8 mouse cellular contexts compared by ENCODE assay signal in genomic region chr10:79097161-79097754, GRCm38 (mm10). TPM values are rescaled to one million over a fixed set of nuclear protein-coding genes. Genes with fewer than 3 reads are reported as not detected.
A peak's percentile ranks its signal among the peaks of the same experiment; 100 is the strongest.
DNase-seq lines count a peak whose midpoint lies in the region; ATAC-seq and TF ChIP-seq lines count a peak whose summit lies in the region.

2610008E11Rik (minus strand) TSS chr10:79097600.

- peak within 1 kb of the TSS; percentile 90 for H3K4me3 ChIP-seq in hindbrain, embryonic 10.5 days
- H3K4me3 ChIP-seq in lung, postnatal 0 days (ENCODE audit: low read depth, low read length): peak within 1 kb of the TSS; percentile 73

- peaks cover 15% of the 10 kb centered on the region for H3K4me1 ChIP-seq in hindbrain, embryonic 10.5 days (replicated peaks)
- peaks cover 7% of the 10 kb centered on the region; the same call in 1 of the 2 replicates for H3K4me1 ChIP-seq in lung, postnatal 0 days (ENCODE audit: insufficient read depth, low read depth, low read length)

- peak; percentile 100 for ATAC-seq in frontal cortex, adult (ENCODE audit: low TSS enrichment)
- peak; percentile 100 for ATAC-seq in lung, postnatal 0 days

- H3K9me3 ChIP-seq in hindbrain, embryonic 10.5 days: no peaks in the 10 kb centered on the region
- no peaks in the 10 kb centered on the region for H3K9me3 ChIP-seq in lung, postnatal 0 days (ENCODE audit: low read length)

- under 1% methylated on average over 36 of the region's 36 CpGs for WGBS in hindbrain, embryonic 10.5 days
- WGBS in lung, postnatal 0 days: under 1% methylated on average over 36 of the region's 36 CpGs

- no peak for TF ChIP-seq EP300 in lung, postnatal 0 days (IDR thresholded peaks at IDR 0.05)

- peak within 1 kb of the TSS; percentile 50 for H3K4me2 ChIP-seq in lung, postnatal 0 days (replicated peaks; ENCODE audit: low read depth, low read length)

- DNase-seq in MN1 (ENCODE audit: low spot score): peak; percentile 100
- peak; percentile 97 for DNase-seq in cerebellum, adult 9-10 months
- DNase-seq in hindbrain, embryonic 10.5 days (ENCODE audit: low spot score): peak; percentile 94
- DNase-seq in layer of hippocampus, adult 9-11 months: peak; percentile 97
- DNase-seq in lung, postnatal 0 days (ENCODE audit: low spot score): peak; percentile 99
- peak; percentile 86 for DNase-seq in ovary, postnatal 14 days (ENCODE audit: low spot score)
- peak; percentile 92 for DNase-seq in thymus, postnatal 14 days

- no peak for TF ChIP-seq CTCF in lung, postnatal 0 days (IDR thresholded peaks at IDR 0.05)

- no peaks in the 10 kb centered on the region for H3K27me3 ChIP-seq in hindbrain, embryonic 10.5 days (ENCODE audit: insufficient read depth, poor library complexity, severe bottlenecking)
- H3K27me3 ChIP-seq in lung, postnatal 0 days (replicated peaks; ENCODE audit: insufficient read depth, low read length): no peaks in the 10 kb centered on the region

- H3K36me3 ChIP-seq in hindbrain, embryonic 10.5 days: peaks cover 26% of the 10 kb centered on the region
- peaks cover 6% of the 10 kb centered on the region; the same call in 1 of the 2 replicates for H3K36me3 ChIP-seq in lung, postnatal 0 days (ENCODE audit: insufficient read depth, low read length)

- peak within 1 kb of the TSS; percentile 99 for H3K27ac ChIP-seq in hindbrain, embryonic 10.5 days
- H3K27ac ChIP-seq in lung, postnatal 0 days (ENCODE audit: low read length): peak within 1 kb of the TSS; percentile 96

- H3K9ac ChIP-seq in lung, postnatal 0 days (replicated peaks; ENCODE audit: low read depth): peak within 1 kb of the TSS; percentile 87

RNA-seq across cellular contexts. Expression of gene 2610008E11Rik, which starts in this region (rescaled TPM):
- 31.4 and 32.0 TPM in 2 replicates for polyA plus RNA-seq in hindbrain, embryonic 10.5 days (2016; fragmentation: Nextera tagmentation; extraction: Ambion mirVana)
- polyA plus RNA-seq in lung, postnatal 0 days (2015; fragmentation: Nextera tagmentation; extraction: Ambion mirVana): 15.8 and 16.4 TPM in 2 replicates

Comparison
In these comparisons a context has a peak if more than half of its experiments do, and no peak if none do; other contexts are left out.
1. Peak in every context shown above with its lines: DNase-seq, ATAC-seq, H3K4me3 ChIP-seq and H3K27ac ChIP-seq.